Mouse (Mus musculus) common myeloid progenitor, adult 5-6 weeks (primary cell): ENCODE measurements around the gene Arel1. TPM values are rescaled to one million over a fixed set of nuclear protein-coding genes. Genes with fewer than 3 reads are reported as not detected.

Source experiments
- ATAC-seq: replicated peaks from 2 replicates; pipeline ENCODE4 v1.8.0; 2016; ENCODE audit warnings: low read depth, mild to moderate bottlenecking, moderate TSS enrichment, inconsistent platforms; ENCODE audit not compliant: poor library complexity, severe bottlenecking
- total RNA-seq: library from RNA; stranded (forward); fragments of 200-1000, 187-1606 nt; gene quantifications from 2 replicates; pipeline ENCODE4 v1.2.3, GENCODE M21; 2017

Gene Arel1
- total RNA-seq, 1 experiment from 2014 or later = 29.2 TPM

DNA sequence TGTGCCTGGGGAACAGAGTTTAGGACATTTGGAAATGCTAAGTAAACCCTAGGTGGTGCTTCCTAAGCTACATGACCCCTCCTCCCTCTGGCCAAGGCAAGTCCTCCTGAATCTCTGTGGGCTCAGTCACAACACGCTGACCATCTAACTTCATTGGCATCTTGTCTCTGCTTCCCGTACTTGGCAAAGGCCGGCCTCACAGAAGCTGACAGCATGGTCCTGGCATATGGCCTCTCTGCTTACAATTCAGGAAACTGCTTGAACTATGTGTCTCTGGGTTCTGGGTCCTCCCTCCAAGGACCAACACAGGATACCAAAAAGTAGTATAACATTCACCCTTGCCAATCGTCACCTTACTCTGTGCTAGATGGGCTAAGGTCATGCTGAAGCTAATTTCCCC, 60.6 kb downstream of the Arel1 start:
- ATAC-seq = no peak

DNA sequence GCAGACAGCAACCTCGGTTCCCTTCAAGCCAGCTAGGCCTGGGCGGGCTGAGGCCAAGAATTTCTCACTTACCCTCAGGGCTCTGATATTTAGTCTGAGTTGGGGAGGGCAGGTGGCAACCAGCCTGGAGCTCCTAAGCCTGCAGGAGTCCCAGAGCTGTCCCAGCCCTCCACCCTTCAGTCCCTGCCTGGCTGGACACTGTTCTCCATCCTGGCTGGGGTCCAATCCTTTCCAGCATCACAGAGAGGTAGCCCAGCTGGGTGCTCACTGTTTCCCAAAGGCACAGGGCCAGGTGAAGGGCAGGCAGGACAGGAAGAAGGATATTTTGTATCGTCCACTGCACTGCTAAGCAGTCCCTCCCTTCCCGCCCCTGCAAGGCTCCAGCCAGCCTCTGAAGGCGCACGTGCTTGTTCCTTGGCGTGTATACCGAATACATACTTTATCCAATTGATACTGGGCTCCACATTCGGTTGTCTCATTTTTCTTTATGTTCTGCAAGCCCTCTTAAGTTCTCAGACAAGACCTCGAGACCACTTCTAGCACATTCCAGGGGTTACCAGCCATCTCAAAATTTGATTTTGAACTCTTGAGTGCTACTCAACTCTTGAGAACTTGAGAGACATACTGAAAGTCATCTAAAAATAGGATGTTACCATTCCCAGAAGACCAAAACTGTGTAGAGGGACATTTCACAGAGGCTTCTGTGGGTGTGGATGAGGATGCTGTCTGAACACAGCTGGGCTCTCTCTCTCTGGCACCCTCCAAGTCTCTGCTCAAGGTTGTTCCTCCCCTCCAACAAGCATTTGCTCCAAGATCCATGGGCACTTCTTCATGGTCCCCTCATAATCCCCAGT, 62.8 kb downstream of the Arel1 start:
- ATAC-seq = no peak

DNA sequence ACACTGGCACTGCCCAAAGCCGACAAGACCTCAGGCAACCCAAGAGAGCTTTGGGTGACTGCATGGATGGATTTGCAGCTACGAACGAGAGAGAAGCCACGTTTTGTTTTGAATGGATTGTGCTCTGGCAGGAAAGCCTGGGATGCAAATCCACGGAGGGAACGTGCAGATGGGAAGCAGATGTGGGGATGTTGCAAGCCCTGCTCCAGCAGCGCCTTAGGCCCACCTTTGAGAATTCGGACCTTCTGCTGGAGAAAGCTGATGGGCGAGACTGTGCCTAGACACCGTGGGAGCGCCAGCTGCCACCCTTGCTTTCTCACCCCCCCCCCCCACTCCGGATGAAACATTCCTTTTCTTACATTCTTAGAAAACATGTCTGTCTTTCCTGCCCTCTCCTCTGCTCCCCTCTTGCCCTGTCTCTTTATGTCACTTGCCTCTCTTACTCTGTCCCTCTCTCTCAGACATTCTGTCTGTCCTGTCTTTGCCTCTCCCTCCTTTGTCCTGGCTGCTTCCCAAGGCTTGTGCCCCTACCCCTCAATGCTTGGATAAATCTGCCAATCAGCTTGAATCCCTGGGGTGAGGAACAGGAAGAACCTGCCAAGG, 63.6 kb downstream of the Arel1 start:
- no peak for ATAC-seq

DNA sequence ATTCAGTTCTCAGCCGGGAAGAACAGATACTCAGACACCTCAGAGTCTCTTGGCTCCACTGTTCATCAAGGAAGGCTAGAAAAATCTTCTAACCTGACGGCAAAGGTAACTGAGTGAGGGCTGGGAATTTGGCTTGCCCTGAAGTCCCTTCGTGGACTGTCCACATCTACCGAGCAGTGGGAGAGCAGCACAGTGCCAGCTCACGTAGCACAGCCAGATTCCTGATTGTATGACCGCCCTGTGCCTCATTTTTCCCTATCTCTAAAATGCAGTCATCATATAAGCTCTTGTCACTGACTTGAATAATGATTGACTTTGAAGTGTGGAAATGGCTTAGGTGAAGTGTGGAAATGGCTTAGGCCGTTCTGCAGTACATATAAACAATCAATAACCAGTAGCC, 66.3 kb downstream of the Arel1 start:
- no peak for ATAC-seq

DNA sequence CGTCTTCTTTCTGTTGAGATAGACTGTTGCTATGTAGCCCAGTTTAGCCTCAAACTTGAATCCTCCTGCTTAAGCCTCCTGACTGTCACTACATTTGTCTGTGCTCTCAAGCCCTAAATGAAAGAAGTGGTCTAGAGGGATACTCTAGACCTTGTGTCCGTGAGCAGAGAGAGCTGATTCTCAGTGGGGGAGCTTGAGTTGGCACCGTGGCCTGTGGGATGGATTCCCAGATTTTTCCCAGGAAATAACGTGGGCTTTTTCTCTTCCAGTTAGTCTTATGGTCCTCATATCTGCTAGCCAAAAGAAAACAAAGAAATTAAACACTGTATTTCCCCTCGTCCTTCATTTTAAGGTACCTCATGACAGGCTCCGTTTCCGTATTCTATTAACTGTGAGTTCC, 70.4 kb downstream of the Arel1 start:
- no peak for ATAC-seq

DNA sequence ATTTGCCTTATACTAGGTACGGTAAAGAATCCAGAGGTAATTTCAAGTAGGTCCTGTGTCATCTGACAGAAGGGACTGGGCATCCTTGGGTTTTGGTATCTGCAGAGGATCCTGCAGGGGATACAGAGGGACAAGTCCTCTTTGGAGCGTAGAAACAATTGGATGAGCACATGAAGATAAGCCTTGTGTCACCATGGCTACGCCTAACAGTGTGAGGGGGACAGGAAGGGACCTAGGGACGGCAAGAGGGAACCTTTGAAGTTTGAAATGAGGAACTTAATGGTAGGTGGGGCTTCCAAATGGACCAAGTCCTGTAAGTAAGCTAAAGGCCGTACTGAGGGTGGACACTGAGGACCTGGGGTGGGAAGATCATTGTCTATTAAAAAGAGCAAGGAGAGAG, 73.4 kb downstream of the Arel1 start:
- no peak for ATAC-seq

DNA sequence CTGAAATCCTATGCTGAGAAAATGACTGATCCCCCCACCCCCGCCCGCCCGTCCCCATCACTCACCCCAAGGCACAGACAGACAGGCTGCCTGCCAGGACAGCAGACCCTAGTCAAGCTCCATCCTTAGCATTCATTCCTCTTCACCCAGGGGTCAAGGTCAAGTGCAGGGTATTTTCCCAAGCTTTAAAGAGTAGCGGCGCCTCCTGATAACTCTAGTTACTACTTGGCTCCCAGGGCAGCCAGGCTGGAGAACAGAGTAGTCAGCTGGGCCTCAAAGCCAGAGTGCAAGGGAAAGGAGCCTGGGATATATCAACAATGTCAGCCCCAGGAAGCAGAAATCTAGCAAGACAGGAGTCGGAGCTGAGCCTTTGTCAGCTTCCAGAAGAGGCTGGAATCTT, 74.5 kb downstream of the Arel1 start:
- no peak for ATAC-seq

DNA sequence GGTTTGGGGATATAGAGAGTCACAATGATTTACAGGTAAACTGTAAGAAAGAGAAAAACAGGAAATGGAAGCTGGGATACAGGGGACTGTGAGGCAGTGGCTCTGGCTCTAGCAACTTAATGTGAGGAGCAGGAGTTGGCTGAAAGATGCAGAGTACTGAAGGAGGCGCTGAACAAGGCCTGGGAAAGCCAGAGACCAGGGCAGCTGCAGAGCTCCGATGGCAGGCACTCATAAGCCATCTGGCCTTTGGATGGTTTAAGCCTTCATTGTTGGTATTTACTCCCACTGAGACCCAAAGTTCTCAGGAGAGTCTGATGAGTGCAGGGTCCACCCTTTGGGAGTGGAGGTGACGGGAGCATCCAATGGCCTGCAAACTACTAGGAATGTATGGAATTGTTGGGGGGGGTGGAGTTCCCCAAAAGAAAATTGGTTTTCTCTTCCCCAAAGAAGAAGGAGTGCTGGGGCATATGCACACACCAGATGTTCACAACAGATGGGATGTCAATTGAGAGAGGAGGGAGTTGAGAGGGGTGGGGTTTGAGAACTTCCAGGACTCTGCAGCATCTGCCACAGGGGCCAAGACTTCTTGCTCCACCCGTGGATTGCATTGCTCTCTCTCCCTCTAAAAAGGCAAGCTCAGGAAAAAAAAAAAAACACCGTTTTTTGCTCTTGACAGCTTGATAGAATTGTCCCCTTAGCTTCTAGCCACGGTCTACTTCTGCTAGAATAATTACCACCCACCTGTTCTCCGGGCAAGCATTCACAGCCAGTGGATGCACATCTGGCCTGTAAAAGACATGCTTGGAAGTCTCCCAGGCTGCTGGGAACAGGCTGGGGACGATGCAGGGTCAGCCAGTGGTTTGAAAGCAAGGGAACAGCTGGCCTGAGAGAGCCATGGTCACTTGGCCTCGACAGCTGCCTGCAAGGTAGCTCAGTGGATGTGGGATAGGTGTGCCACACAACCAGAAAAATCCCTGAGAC, 76.8 kb downstream of the Arel1 start:
- ATAC-seq = no peak

DNA sequence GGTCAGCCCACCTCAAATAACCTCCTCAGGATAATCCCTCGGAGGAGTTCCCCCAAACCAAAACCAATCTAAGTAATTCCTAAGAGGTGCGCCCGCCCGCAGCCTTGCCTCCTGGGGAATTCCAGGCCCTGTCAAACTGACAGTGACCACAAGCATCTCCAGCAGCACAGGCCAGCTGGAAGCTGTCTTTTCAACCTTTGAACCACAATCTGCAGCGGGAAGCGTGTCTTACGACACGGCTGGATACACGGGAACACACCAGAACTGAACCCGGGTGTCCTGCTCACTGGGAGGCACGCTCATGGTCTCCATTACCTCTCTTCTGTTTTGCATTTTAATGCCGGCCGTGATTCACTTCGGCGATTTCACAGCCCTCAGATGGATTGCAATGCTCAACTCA, 80.4 kb downstream of the Arel1 start:
- ATAC-seq = no peak

DNA sequence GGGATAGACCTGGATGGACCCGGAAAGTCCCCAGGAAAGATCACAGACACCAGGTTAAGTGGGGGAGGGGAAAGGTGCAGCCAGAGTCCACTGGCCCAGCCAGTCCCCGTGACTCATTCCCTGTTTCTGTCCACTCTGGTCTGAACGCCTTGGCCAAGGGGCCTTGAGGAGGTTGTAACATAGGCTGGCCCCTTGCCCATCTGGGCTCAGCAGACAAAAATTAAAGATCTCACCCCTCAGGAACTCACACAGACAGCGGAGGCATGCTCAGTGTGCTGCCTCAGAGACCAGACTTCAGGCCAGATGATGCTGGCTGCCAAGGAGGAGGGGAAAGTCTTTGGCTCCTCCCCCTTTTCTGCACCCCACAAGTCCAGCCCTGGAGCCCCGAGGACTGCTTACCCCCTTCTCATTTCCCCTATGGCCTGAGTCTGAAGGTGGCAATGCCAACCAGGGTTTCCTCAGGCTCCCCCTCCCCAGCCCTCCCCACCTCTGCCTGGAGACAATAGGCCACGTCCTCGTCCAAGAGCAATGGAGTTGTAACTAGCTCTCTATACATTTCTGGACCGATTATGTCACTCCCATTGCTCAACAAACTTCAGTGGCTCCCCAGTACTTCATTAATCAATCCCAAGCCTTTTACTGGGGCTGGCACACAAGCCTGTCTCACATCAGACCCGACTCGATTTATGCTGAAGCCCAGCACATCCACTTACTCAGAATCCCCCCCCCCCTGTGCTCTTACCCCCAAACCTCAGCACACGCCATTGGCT, 85.4 kb downstream of the Arel1 start:
- ATAC-seq = no peak

DNA sequence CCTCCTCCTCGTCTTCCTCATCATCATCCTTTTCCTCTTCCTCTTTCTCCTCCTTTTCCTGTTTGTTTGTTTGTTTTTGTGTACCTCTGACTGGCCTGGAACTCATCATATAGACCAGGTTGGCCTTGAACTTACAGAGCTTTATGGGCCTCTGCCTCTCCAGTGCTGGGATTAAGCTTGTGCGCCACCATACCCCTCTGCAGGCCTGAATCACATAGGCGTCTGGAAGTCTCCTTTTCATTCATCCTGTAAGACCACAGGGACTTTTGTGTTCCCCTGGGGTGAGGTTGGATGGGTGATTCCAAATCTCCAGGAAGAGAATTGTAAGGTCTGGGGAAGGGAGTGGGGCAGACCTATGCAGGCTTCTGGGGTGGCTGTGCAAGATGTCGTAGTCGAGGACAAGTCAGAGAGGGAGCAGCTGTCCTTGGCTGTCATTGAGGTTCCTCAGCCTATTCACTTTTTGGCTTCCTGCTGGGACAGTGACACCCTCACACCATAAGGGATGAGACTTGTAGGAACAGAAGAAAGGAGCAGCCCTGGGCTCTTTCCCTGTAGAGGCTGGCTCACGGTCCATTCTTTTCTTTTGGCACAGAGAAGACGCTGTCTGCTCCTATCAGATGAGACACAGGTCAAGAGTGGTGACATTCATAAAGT, 86.2 kb downstream of the Arel1 start:
- ATAC-seq = no peak

DNA sequence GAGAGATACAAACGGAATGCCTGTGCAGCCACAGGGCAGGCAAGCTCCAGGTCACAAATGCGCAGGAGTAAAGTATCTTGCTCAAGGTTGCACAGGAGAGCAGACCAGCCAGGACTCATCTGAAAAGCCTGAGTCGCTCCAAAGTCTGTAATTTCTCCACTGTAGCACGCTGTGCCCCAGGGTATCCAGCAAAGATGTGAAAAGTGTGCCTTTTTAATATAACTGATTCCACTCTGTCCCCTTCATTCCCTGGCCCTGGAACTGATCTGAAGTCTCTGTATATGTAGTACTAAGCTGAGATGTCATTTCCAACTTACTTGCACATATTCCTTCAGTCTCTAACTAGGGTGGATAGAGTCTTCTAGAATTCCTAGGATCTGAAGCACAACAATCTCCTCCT, 87.9 kb downstream of the Arel1 start:
- no peak for ATAC-seq

DNA sequence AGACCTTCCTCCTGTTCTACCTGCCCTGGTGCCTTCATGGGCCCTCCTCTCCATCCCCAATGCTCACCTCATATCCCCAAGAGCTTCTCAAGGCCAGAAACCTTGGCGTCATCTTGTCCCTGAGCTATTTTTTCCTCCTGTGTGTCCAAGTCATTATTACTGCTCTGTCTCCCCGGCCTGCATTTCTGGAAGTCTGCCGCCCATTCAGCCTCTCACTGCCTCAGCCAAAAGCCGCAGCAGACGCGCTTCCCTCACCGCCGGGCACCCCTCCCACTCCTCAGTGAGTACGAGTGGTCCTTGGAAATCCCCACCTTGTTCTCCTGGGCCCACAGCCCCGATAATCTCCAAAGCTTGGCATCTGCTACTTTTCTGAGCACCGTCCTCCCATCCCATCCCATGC, 90.6 kb downstream of the Arel1 start:
- ATAC-seq = no peak

DNA sequence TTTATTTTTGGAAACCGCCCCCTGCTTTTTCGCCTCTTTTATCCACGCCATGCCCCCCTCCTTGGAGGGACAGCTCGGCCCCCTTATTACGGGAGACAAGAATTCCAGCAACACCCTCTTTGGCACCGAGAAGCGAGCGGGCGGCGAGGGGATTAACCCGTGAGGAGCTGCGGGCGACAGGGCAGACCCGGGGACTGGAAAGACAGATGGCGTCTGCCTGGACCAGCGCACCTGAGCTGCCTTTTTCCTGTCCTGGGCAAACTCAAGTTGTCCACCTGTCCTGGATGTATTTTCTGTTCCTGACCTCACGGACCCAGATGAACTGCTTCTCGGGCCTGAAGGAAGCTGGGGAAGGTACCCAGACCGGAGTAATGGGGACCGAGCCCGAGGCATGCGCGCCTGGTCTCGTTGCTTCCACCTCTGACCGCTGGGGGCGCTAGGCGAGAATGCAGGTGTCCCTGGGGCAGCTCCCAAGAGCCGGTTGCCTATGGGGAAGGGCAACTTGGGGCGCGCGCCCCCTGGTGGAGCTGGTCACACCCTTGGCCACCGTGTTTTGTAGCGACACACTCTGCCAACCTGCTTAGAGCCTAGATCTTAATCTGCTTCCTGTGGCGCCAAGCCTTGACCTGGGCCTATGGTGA, 94.1 kb downstream of the Arel1 start, which contains the start of gene Ltbp2:
TSS of gene Ltbp2 (minus strand) at position 52 of the 641 bp plus-strand sequence.
- peak; percentile 88 for ATAC-seq

DNA sequence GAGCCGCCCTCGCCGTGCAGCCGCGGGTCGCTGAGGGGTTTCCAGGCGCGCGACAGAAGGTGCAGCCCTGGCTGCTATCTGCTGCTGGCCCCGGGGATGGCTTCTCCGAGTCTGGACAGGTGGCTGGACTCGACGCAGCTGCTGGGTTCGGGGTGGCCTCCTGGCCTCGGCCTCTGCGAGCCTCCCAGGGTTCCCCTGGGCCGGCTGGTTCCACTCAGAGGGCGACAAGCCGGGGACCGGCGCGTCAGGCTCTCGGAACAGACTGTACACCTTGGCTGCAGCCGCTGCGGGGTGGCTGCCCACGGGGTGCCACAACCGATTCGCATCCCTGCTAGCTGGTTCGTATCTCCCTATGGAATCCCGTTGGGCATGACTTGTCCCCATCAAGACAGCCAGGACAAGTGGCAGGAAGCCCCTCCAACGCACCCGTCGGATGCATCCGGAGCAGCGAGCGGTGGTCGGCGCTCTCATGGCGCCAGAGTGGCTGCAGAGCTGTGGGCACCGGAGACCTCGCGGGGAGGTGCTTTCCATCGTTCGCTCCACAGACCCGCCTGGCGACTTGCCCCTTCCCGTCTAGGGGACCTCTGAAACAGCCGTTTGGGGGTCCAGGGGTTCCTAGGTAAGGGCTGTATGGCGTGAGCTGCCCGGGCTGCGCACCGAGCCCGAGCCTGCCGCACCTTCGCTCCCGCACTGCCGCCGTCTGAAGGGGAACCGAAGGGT, 94.8 kb downstream of the Arel1 start:
- ATAC-seq = 0 out of 2 replicates have a peak, but pooled peaks have one; percentile 13

DNA sequence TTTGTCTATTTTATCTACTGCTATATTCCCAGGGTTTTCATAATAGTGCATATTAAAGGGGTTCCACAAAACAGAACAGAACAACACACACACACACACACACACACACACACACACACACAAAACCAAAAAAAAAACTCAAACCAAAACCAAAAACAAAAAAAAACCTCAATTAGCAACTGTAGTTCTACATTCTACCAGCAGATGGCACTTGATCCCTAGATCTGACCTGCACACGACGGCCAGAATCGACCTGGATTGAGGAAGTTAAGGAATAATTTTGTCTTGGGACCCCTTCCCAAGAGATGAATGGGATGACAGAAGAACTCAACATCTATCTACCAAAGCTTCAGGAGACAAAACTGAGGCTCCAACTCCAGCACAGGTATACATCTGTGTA, 97.3 kb downstream of the Arel1 start:
- peak; percentile 36; the same call in 1 of the 2 replicates for ATAC-seq

DNA sequence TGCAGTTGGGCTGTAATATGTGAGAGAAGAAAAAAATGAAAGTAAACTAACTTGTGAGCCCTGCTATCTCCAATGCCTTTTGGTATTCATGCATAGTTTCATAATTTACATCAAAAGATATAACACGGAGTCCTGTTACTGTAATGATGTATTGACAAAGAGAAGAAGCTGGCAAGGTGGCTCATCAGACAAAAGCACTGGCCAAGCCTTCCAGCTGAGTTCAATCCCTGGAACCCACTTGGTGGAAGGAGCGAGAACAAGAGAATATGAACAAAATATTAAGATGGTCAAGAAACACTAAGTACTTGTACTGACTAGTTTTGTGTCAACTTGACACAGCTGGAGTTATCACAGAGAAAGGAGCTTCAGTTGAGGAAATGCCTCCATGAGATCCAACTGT, 98.4 kb downstream of the Arel1 start:
- no peak for ATAC-seq
